Mouse (Mus musculus) cerebellum, adult 2 months (tissue): Measurements from ENCODE around the gene Dot1l. TPM values are rescaled to one million over a fixed set of nuclear protein-coding genes. Genes with fewer than 3 reads are reported as not detected.

ENCODE experiments used
- DNase-seq, 2 experiments: peaks; one replicate each; pipeline ENCODE4 v3.0.0; 2021
- H3K27ac ChIP-seq: fragments of 200-500 bp; 2 replicates; pipeline ENCODE4 v1.5.1; 2012; ENCODE audit warnings: low read length, control low read depth, inconsistent platforms; ENCODE audit not compliant: insufficient read depth
- H3K27me3 ChIP-seq: fragments of 200-500 bp; 2 replicates; pipeline ENCODE4 v1.6.1; 2012; ENCODE audit warnings: inconsistent platforms, mild to moderate bottlenecking, low read length, moderate library complexity; ENCODE audit not compliant: control insufficient read depth, insufficient read depth
- H3K4me1 ChIP-seq: fragments of 200-500 bp; 2 replicates; pipeline ENCODE4 v1.6.1; 2011; ENCODE audit warnings: low read length; ENCODE audit not compliant: control insufficient read depth, insufficient read depth
- H3K4me3 ChIP-seq: fragments of 200-500 bp; replicated peaks from 2 replicates; pipeline ENCODE3; 2011; ENCODE audit warnings: mild to moderate bottlenecking, low read depth, low read length, control low read depth; ENCODE audit not compliant: insufficient read depth
- CTCF ChIP-seq: fragments of 200-500 bp; IDR thresholded peaks from 2 replicates; pipeline ENCODE4 v1.5.1; 2011; ENCODE audit warnings: low read depth, mild to moderate bottlenecking, control low read depth, low read length, moderate library complexity, borderline replicate concordance; ENCODE audit not compliant: insufficient read depth
- POLR2A ChIP-seq: fragments of 200-500 bp; IDR thresholded peaks from 2 replicates; pipeline ENCODE4 v1.6.1; 2011; ENCODE audit warnings: low read length, control low read depth, borderline replicate concordance; ENCODE audit not compliant: insufficient read depth
- WGBS: fragments of 180-500 bp; shearing (Covaris S2); methylation state at CpG from one replicate; pipeline ENCODE4 v1.1.7; 2018; 5-methylcytosine and 5-hydroxymethylcytosine counted together
- polyA plus RNA-seq: library from polyadenylated mRNA; depleted of rRNA; stranded (reverse); fragments of >200 nt; gene quantifications from 2 replicates; pipeline ENCODE4 v1.2.3, GENCODE M21; 2012

Dot1l gene
- polyA plus RNA-seq, 1 experiment, result 101 TPM

GRCm38 (mm10) chr10:80752079-80752625 is 2.9 kb upstream of the Dot1l start:
- H3K27ac ChIP-seq, result peak overlapping the region; percentile 63; the same call in 1 of the 2 replicates
- WGBS, result under 1% methylated on average over 6 of the region's 6 CpGs
- H3K27me3 ChIP-seq, result no peaks in the 10 kb centered on the region
- no peak overlapping the region for H3K4me3 ChIP-seq
- TF ChIP-seq POLR2A (no peak), CTCF (no peak)
- peak; percentile 54 to 67 for DNase-seq
- peaks cover 14% of the 10 kb centered on the region for H3K4me1 ChIP-seq

- no peak for DNase-seq
- TF ChIP-seq CTCF (no peak), POLR2A (no peak)
- H3K4me1 ChIP-seq, result peaks cover 44% of the 10 kb centered on the region
- 1% methylated on average over 58 of the region's 75 CpGs for WGBS
- H3K27me3 ChIP-seq, result no peaks in the 10 kb centered on the region
- H3K4me3 ChIP-seq, result peak overlapping the region; percentile 97
- H3K27ac ChIP-seq, result peak overlapping the region; percentile 84
Observed at GRCm38 (mm10) chr10:80755291-80756015, 447 bp downstream of the Dot1l start.

GRCm38 (mm10) chr10:80756099-80756498 is 1.1 kb downstream of the Dot1l start:
- TF ChIP-seq CTCF (0 out of 2 replicates have a peak, but pooled peaks have one; percentile 4), POLR2A (no peak)
- H3K4me3 ChIP-seq, result peak overlapping the region; percentile 97
- no peak for DNase-seq
- H3K27me3 ChIP-seq, result no peaks in the 10 kb centered on the region
- 3% methylated on average over 3 of the region's 3 CpGs for WGBS
- H3K4me1 ChIP-seq, result peaks cover 50% of the 10 kb centered on the region
- peak overlapping the region; percentile 84 for H3K27ac ChIP-seq

- H3K4me3 ChIP-seq, result peak overlapping the region; percentile 97
- 13% methylated on average over 2 of the region's 2 CpGs for WGBS
- TF ChIP-seq POLR2A (no peak), CTCF (no peak)
- H3K27ac ChIP-seq, result peak overlapping the region; percentile 84; the same call in 1 of the 2 replicates
- H3K27me3 ChIP-seq, result no peaks in the 10 kb centered on the region
- H3K4me1 ChIP-seq, result peaks cover 52% of the 10 kb centered on the region
- no peak for DNase-seq
Observed at GRCm38 (mm10) chr10:80756509-80756908, 1.5 kb downstream of the Dot1l start.

- peaks cover 54% of the 10 kb centered on the region for H3K4me1 ChIP-seq
- DNase-seq, result peak in 1 of 2 experiments; percentile 52
- WGBS, result 7% methylated on average over 4 of the region's 4 CpGs
- H3K4me3 ChIP-seq, result peak overlapping the region; percentile 97
- TF ChIP-seq CTCF, result no peak
- TF ChIP-seq POLR2A, result no peak
- H3K27ac ChIP-seq, result peak overlapping the region; percentile 56
- H3K27me3 ChIP-seq, result no peaks in the 10 kb centered on the region
Observed at GRCm38 (mm10) chr10:80756967-80757366, 2.0 kb downstream of the Dot1l start.

GRCm38 (mm10) chr10:80757717-80758116 is 2.7 kb downstream of the Dot1l start:
- WGBS, result 8% methylated on average over 5 of the region's 5 CpGs
- peak overlapping the region; percentile 56 for H3K27ac ChIP-seq
- H3K27me3 ChIP-seq, result no peaks in the 10 kb centered on the region
- peak overlapping the region; percentile 25 for H3K4me3 ChIP-seq
- H3K4me1 ChIP-seq, result peaks cover 51% of the 10 kb centered on the region
- peak; percentile 62 to 63 for DNase-seq
- TF ChIP-seq POLR2A (no peak), CTCF (peak; percentile 34; the same call in 1 of the 2 replicates)

- Histone ChIP-seq H3K4me3 (no peak overlapping the region), H3K4me1 (peaks cover 53% of the 10 kb centered on the region)
- peak; percentile 51 to 83 for DNase-seq
Observed at GRCm38 (mm10) chr10:80758651-80759050, 3.6 kb downstream of the Dot1l start.

More at GRCm38 (mm10) chr10:80758651-80759050, 3.6 kb downstream of the Dot1l start:
- H3K27me3 ChIP-seq, result no peaks in the 10 kb centered on the region
- 17% methylated on average over 7 of the region's 7 CpGs for WGBS
- peak overlapping the region; percentile 32 for H3K27ac ChIP-seq
- TF ChIP-seq CTCF (no peak), POLR2A (no peak)
